ENCODE assay signal across 8 mouse cellular contexts in genomic region chr12:119238696-119239415, GRCm38 (mm10). TPM values are rescaled to one million over a fixed set of nuclear protein-coding genes. Genes with fewer than 3 reads are reported as not detected.
DNase-seq lines count a peak whose midpoint lies in the region; ATAC-seq and TF ChIP-seq lines count a peak whose summit lies in the region.

Gene Itgb8 (minus strand): TSS chr12:119238802.

- H3K9me3 ChIP-seq in embryonic facial prominence, embryonic 10.5 days = no peaks in the 10 kb centered on the region

- no peak for TF ChIP-seq CTCF in heart, adult 2 months (IDR thresholded peaks at IDR 0.05)
- TF ChIP-seq CTCF in kidney, adult 2 months (conservative IDR thresholded peaks at IDR 0.05; ENCODE audit: insufficient read depth, insufficient read length, low read depth, low read length) = no peak

- peak within 1 kb of the TSS; percentile 71 for H3K4me3 ChIP-seq in embryonic facial prominence, embryonic 10.5 days
- H3K4me3 ChIP-seq in heart, adult 2 months = peak within 1 kb of the TSS; percentile 46
- peak within 1 kb of the TSS; percentile 71 for H3K4me3 ChIP-seq in kidney, adult 2 months (ENCODE audit: insufficient read depth, low read depth, low read length)

- no peak for TF ChIP-seq EP300 in heart, adult 2 months (IDR thresholded peaks at IDR 0.05; ENCODE audit: insufficient read depth, low read depth, low read length)

- H3K27ac ChIP-seq in embryonic facial prominence, embryonic 10.5 days (replicated peaks) = peak within 1 kb of the TSS; percentile 98
- H3K27ac ChIP-seq in heart, adult 2 months = peak within 1 kb of the TSS; percentile 65
- H3K27ac ChIP-seq in kidney, adult 2 months (ENCODE audit: insufficient read depth, low read depth, low read length) = peak within 1 kb of the TSS; percentile 74

- under 1% methylated on average over 29 of the region's 29 CpGs for WGBS in embryonic facial prominence, embryonic 10.5 days
- WGBS in heart, adult 2 months = 6% methylated on average over 29 of the region's 29 CpGs
- WGBS in kidney, adult 2 months = 3% methylated on average over 29 of the region's 29 CpGs

- no peaks in the 10 kb centered on the region for H3K79me2 ChIP-seq in heart, adult 2 months (replicated peaks; ENCODE audit: control insufficient read depth, insufficient read depth, low read length)

- ATAC-seq in megakaryocyte-erythroid progenitor cell, adult 5-6 weeks (replicated peaks; ENCODE audit: low FRiP score, low TSS enrichment, poor library complexity, severe bottlenecking) = peak; percentile 66

- intact Hi-C loops in heart, adult 2 months (cut with DNase I) = loop anchor here (5.0 kb wide), 1 partner anchor 207 kb away; no protein-coding TSS in a partner anchor
- intact Hi-C loops in left cerebral cortex, postnatal 4 days (cut with DNase I) = no loop called here

- peak within 1 kb of the TSS; percentile 55 for H3K9ac ChIP-seq in heart, adult 2 months (ENCODE audit: low read depth, low read length)

- peaks cover 55% of the 10 kb centered on the region for H3K4me1 ChIP-seq in embryonic facial prominence, embryonic 10.5 days
- H3K4me1 ChIP-seq in heart, adult 2 months (ENCODE audit: control insufficient read depth, insufficient read depth, low read length) = no peaks in the 10 kb centered on the region; the same call in 1 of the 2 replicates
- peaks cover 7% of the 10 kb centered on the region; the same call in 1 of the 2 replicates for H3K4me1 ChIP-seq in kidney, adult 2 months (ENCODE audit: control insufficient read depth, insufficient read depth, low read length)

- peak; percentile 29; the same call in 1 of the 2 replicates for TF ChIP-seq POLR2A in heart, adult 2 months (IDR thresholded peaks at IDR 0.05; ENCODE audit: insufficient read depth, low read depth, low read length)
- peak; percentile 61 for TF ChIP-seq POLR2A in kidney, adult 2 months (IDR thresholded peaks at IDR 0.05; ENCODE audit: low read depth, low read length)

- H3K27me3 ChIP-seq in embryonic facial prominence, embryonic 10.5 days (replicated peaks; ENCODE audit: low read depth, poor library complexity, severe bottlenecking) = no peaks in the 10 kb centered on the region
- H3K27me3 ChIP-seq in heart, adult 2 months (ENCODE audit: control insufficient read depth, insufficient read depth, low read length) = no peaks in the 10 kb centered on the region
- no peaks in the 10 kb centered on the region for H3K27me3 ChIP-seq in kidney, adult 2 months (replicated peaks; ENCODE audit: control insufficient read depth, insufficient read depth, low read length)

- peak; percentile 67 for DNase-seq in retina, embryonic 14.5 days (ENCODE audit: low spot score)
- DNase-seq in retina, postnatal 1 day = no peak
- peak; percentile 75 for DNase-seq in embryonic facial prominence, embryonic 10.5 days (ENCODE audit: low spot score)
- peak in 1 of 2 experiments; percentile 82 for DNase-seq in heart, adult 2 months
- DNase-seq in kidney, adult 2 months = peak; percentile 85
- DNase-seq in left cerebral cortex, postnatal 4 days = peak; percentile 81
- DNase-seq in skeletal muscle tissue, adult 2 months (ENCODE audit: low read depth, low spot score) = peak; percentile 57

- no peaks in the 10 kb centered on the region for H3K36me3 ChIP-seq in embryonic facial prominence, embryonic 10.5 days (replicated peaks)
- no peaks in the 10 kb centered on the region for H3K36me3 ChIP-seq in heart, adult 2 months (ENCODE audit: control insufficient read depth, insufficient read depth, low read length)
- H3K36me3 ChIP-seq in kidney, adult 2 months (ENCODE audit: control insufficient read depth, insufficient read depth, low read length) = no peaks in the 10 kb centered on the region

RNA-seq across cellular contexts. Expression of gene Itgb8, which starts in this region (rescaled TPM):
- 6.5 and 9.8 TPM in 2 replicates for polyA plus RNA-seq in embryonic facial prominence, embryonic 10.5 days (2016; fragmentation: Nextera tagmentation; extraction: Ambion mirVana)
- 1 to 10 TPM; 1.0 to 1.4 TPM for total RNA-seq in heart, adult 2 months (2021)
- polyA plus RNA-seq in heart, adult 2 months (2012; rRNA removed) = 0.51 and 0.88 TPM in 2 replicates
- polyA plus RNA-seq in kidney, adult 2 months (2012; rRNA removed) = 16.5 and 17.3 TPM in 2 replicates
- 10 to 100 TPM; 31.4 to 31.6 TPM for total RNA-seq in left cerebral cortex, postnatal 4 days (2021)
- total RNA-seq in megakaryocyte-erythroid progenitor cell, adult 5-6 weeks (2014; fragmentation: Nextera tagmentation) = 1.1 TPM in 1 of 2 replicates, not detected in the other
- total RNA-seq in megakaryocyte-erythroid progenitor cell, adult 5-6 weeks (2017) = 0.09 TPM in 1 of 2 replicates, not detected in the other

Comparison
In these comparisons a context has a peak if more than half of its experiments do, and no peak if none do; other contexts are left out.
1. RNA of gene Itgb8 (total RNA-seq): 31.4 to 31.6 TPM in left cerebral cortex, postnatal 4 days; 1.0 to 1.4 TPM in heart, adult 2 months and 0.09 to 1.1 TPM in megakaryocyte-erythroid progenitor cell, adult 5-6 weeks; every median in the first group is over 10 times any median in the second.
2. Peak in every context shown above with its lines, with median percentiles within 50 percentile points of each other: H3K27ac ChIP-seq and H3K4me3 ChIP-seq.